Mouse (Mus musculus) forebrain, embryonic 13.5 days (tissue): Measurements from ENCODE around the gene Arhgap23. TPM values are rescaled to one million over a fixed set of nuclear protein-coding genes. Genes with fewer than 3 reads are reported as not detected.

ENCODE experiments used
- ATAC-seq: fragments of 200-750 bp; cut with Nextera tagmentation; 2 replicates; pipeline ENCODE4 v1.8.0; 2017
- H3K27ac ChIP-seq: fragments of 300-500 bp; sonication (generic); 2 replicates; pipeline ENCODE4 v1.5.1; 2015; ENCODE audit warnings: inconsistent platforms, mild to moderate bottlenecking, moderate library complexity
- H3K27me3 ChIP-seq: fragments of 300-500 bp; sonication (generic); 2 replicates; pipeline ENCODE4 v1.6.1; 2015; ENCODE audit warnings: mild to moderate bottlenecking, inconsistent platforms
- H3K36me3 ChIP-seq: fragments of 300-500 bp; sonication (generic); 2 replicates; pipeline ENCODE4 v1.6.1; 2015; ENCODE audit warnings: mild to moderate bottlenecking, inconsistent platforms; ENCODE audit not compliant: poor library complexity, severe bottlenecking
- H3K4me1 ChIP-seq: fragments of 300-500 bp; sonication (generic); 2 replicates; pipeline ENCODE4 v1.6.1; 2015; ENCODE audit warnings: inconsistent platforms
- H3K4me2 ChIP-seq: fragments of 300-500 bp; sonication (generic); 2 replicates; pipeline ENCODE4 v1.6.1; 2015; ENCODE audit warnings: inconsistent platforms, mild to moderate bottlenecking, moderate library complexity
- H3K4me3 ChIP-seq: fragments of 300-500 bp; sonication (generic); 2 replicates; pipeline ENCODE4 v1.5.1; 2015; ENCODE audit warnings: mild to moderate bottlenecking, inconsistent platforms
- H3K9ac ChIP-seq: fragments of 300-500 bp; sonication (generic); 2 replicates; pipeline ENCODE4 v1.6.1; 2015; ENCODE audit warnings: mild to moderate bottlenecking, inconsistent platforms
- H3K9me3 ChIP-seq: fragments of 300-500 bp; sonication (generic); replicated peaks from 2 replicates; pipeline ENCODE4 v1.6.1; 2016; ENCODE audit warnings: inconsistent platforms
- WGBS: fragments of 180-500 bp; shearing (Covaris S2); methylation state at CpG from one replicate; pipeline ENCODE4 v1.1.7; 2015; 5-methylcytosine and 5-hydroxymethylcytosine counted together
- polyA plus RNA-seq: library from polyadenylated mRNA; unstranded; fragments of >200 nt; fragmentation: Nextera tagmentation; extraction: Ambion mirVana; gene quantifications from 2 replicates; pipeline ENCODE4 v1.2.1, GENCODE M21; 2015

Gene Arhgap23
- polyA plus RNA-seq, 1 experiment from 2014 or later, result 3.6 TPM

GRCm38 (mm10) chr11:97451625-97452024 lies 36.3 kb downstream of the Arhgap23 start:
- Histone ChIP-seq H3K27me3 (no peaks in the 10 kb centered on the region), H3K9me3 (no peaks in the 10 kb centered on the region), H3K36me3 (peaks cover 27% of the 10 kb centered on the region), H3K4me3 (0 out of 2 replicates have a peak overlapping the region, but pooled peaks have one; percentile 51), H3K9ac (peak overlapping the region; percentile 76; the same call in 1 of the 2 replicates), H3K4me2 (peak overlapping the region; percentile 75), H3K4me1 (peaks cover 39% of the 10 kb centered on the region), H3K27ac (no peak overlapping the region)
- no peak for ATAC-seq
- 91% methylated on average over 15 of the region's 15 CpGs for WGBS

- Histone ChIP-seq H3K27me3 (peaks cover 8% of the 10 kb centered on the region; the same call in 1 of the 2 replicates), H3K4me1 (peaks cover 10% of the 10 kb centered on the region; the same call in 1 of the 2 replicates), H3K9ac (no peak overlapping the region), H3K27ac (no peak overlapping the region), H3K4me3 (no peak overlapping the region), H3K9me3 (no peaks in the 10 kb centered on the region), H3K4me2 (no peak overlapping the region), H3K36me3 (peaks cover 69% of the 10 kb centered on the region)
- 77% methylated on average over 4 of the region's 4 CpGs for WGBS
- no peak for ATAC-seq
Measured at GRCm38 (mm10) chr11:97457120-97457519, 41.8 kb downstream of the Arhgap23 start.

- peak; percentile 41; the same call in 1 of the 2 replicates for ATAC-seq
- H3K36me3 ChIP-seq, result peaks cover 77% of the 10 kb centered on the region
- 85% methylated on average over 3 of the region's 3 CpGs for WGBS
Measured at GRCm38 (mm10) chr11:97461307-97461820, 46.0 kb downstream of the Arhgap23 start.

GRCm38 (mm10) chr11:97462538-97462937 lies 47.2 kb downstream of the Arhgap23 start:
- ATAC-seq, result no peak
- 89% methylated on average over 6 of the region's 6 CpGs for WGBS

More at GRCm38 (mm10) chr11:97461307-97461820, 46.0 kb downstream of the Arhgap23 start:
- no peak overlapping the region for H3K9ac ChIP-seq
- H3K27ac ChIP-seq, result no peak overlapping the region
- H3K4me3 ChIP-seq, result no peak overlapping the region
- H3K27me3 ChIP-seq, result peaks cover 32% of the 10 kb centered on the region
- H3K4me2 ChIP-seq, result no peak overlapping the region
- H3K9me3 ChIP-seq, result no peaks in the 10 kb centered on the region
- no peaks in the 10 kb centered on the region for H3K4me1 ChIP-seq

GRCm38 (mm10) chr11:97463166-97463565 lies 47.8 kb downstream of the Arhgap23 start:
- WGBS, result 30% methylated on average over 30 of the region's 33 CpGs
- no peak for ATAC-seq
- no peak overlapping the region for H3K4me2 ChIP-seq
- no peak overlapping the region for H3K4me3 ChIP-seq
- no peak overlapping the region for H3K9ac ChIP-seq
- no peaks in the 10 kb centered on the region for H3K9me3 ChIP-seq
- H3K36me3 ChIP-seq, result peaks cover 69% of the 10 kb centered on the region
- H3K27me3 ChIP-seq, result peaks cover 32% of the 10 kb centered on the region
- no peak overlapping the region for H3K27ac ChIP-seq
- H3K4me1 ChIP-seq, result no peaks in the 10 kb centered on the region

More at GRCm38 (mm10) chr11:97462538-97462937, 47.2 kb downstream of the Arhgap23 start:
- Histone ChIP-seq H3K27ac (no peak overlapping the region), H3K4me1 (no peaks in the 10 kb centered on the region), H3K27me3 (peaks cover 32% of the 10 kb centered on the region), H3K9me3 (no peaks in the 10 kb centered on the region), H3K4me2 (no peak overlapping the region), H3K4me3 (no peak overlapping the region), H3K36me3 (peaks cover 75% of the 10 kb centered on the region), H3K9ac (no peak overlapping the region)

- Histone ChIP-seq H3K27ac (no peak overlapping the region), H3K4me1 (no peaks in the 10 kb centered on the region), H3K4me2 (no peak overlapping the region), H3K9me3 (no peaks in the 10 kb centered on the region), H3K9ac (no peak overlapping the region; the same call in 1 of the 2 replicates), H3K4me3 (no peak overlapping the region), H3K36me3 (peaks cover 63% of the 10 kb centered on the region), H3K27me3 (peaks cover 32% of the 10 kb centered on the region)
- no peak for ATAC-seq
- 86% methylated on average over 4 of the region's 4 CpGs for WGBS
Measured at GRCm38 (mm10) chr11:97463991-97464390, 48.7 kb downstream of the Arhgap23 start.

GRCm38 (mm10) chr11:97465957-97466356 lies 50.6 kb downstream of the Arhgap23 start:
- no peak for ATAC-seq
- H3K36me3 ChIP-seq, result peaks cover 54% of the 10 kb centered on the region
- 81% methylated on average over 12 of the region's 12 CpGs for WGBS

GRCm38 (mm10) chr11:97466444-97467160 lies 51.3 kb downstream of the Arhgap23 start:
- H3K9ac ChIP-seq, result no peak overlapping the region
- ATAC-seq, result no peak
- 78% methylated on average over 10 of the region's 10 CpGs for WGBS

More at GRCm38 (mm10) chr11:97465957-97466356, 50.6 kb downstream of the Arhgap23 start:
- Histone ChIP-seq H3K27ac (no peak overlapping the region), H3K9ac (no peak overlapping the region), H3K4me1 (no peaks in the 10 kb centered on the region), H3K9me3 (no peaks in the 10 kb centered on the region), H3K4me2 (no peak overlapping the region), H3K4me3 (no peak overlapping the region), H3K27me3 (peaks cover 32% of the 10 kb centered on the region)

GRCm38 (mm10) chr11:97468639-97469287 lies 53.4 kb downstream of the Arhgap23 start:
- no peaks in the 10 kb centered on the region for H3K9me3 ChIP-seq
- H3K4me1 ChIP-seq, result no peaks in the 10 kb centered on the region
- H3K36me3 ChIP-seq, result peaks cover 47% of the 10 kb centered on the region
- 48% methylated on average over 14 of the region's 14 CpGs for WGBS
- no peak overlapping the region for H3K4me3 ChIP-seq
- no peak overlapping the region for H3K4me2 ChIP-seq
- H3K27me3 ChIP-seq, result peaks cover 9% of the 10 kb centered on the region
- no peak overlapping the region for H3K9ac ChIP-seq
- peak; percentile 74 for ATAC-seq
- no peak overlapping the region for H3K27ac ChIP-seq

More at GRCm38 (mm10) chr11:97466444-97467160, 51.3 kb downstream of the Arhgap23 start:
- Histone ChIP-seq H3K4me3 (no peak overlapping the region), H3K9me3 (no peaks in the 10 kb centered on the region), H3K27ac (no peak overlapping the region), H3K36me3 (peaks cover 54% of the 10 kb centered on the region), H3K27me3 (peaks cover 27% of the 10 kb centered on the region), H3K4me2 (no peak overlapping the region), H3K4me1 (no peaks in the 10 kb centered on the region)

- Histone ChIP-seq H3K27ac (no peak overlapping the region), H3K27me3 (no peaks in the 10 kb centered on the region), H3K4me3 (no peak overlapping the region), H3K4me1 (no peaks in the 10 kb centered on the region), H3K9me3 (no peaks in the 10 kb centered on the region), H3K36me3 (peaks cover 41% of the 10 kb centered on the region), H3K9ac (no peak overlapping the region), H3K4me2 (no peak overlapping the region)
- ATAC-seq, result no peak
- 90% methylated on average over 7 of the region's 7 CpGs for WGBS
Measured at GRCm38 (mm10) chr11:97469828-97470227, 54.5 kb downstream of the Arhgap23 start.

GRCm38 (mm10) chr11:97471276-97471675 lies 55.9 kb downstream of the Arhgap23 start:
- H3K9me3 ChIP-seq, result no peaks in the 10 kb centered on the region
- no peak overlapping the region for H3K9ac ChIP-seq
- H3K4me3 ChIP-seq, result no peak overlapping the region
- no peak overlapping the region for H3K4me2 ChIP-seq
- no peak for ATAC-seq
- no peaks in the 10 kb centered on the region for H3K4me1 ChIP-seq
- no peak overlapping the region for H3K27ac ChIP-seq
- H3K36me3 ChIP-seq, result peaks cover 42% of the 10 kb centered on the region
- H3K27me3 ChIP-seq, result no peaks in the 10 kb centered on the region
- WGBS, result 79% methylated on average over 6 of the region's 6 CpGs
